Mouse (Mus musculus): ENCODE data around the gene Pbx1. TPM values are rescaled to one million over a fixed set of nuclear protein-coding genes. Genes with fewer than 3 reads are reported as not detected.

Gene Pbx1
- total RNA-seq, 2 experiments from 2014 or later, result 5.2 to 5.6 TPM

GRCm38 (mm10) chr1:168213595-168213994 lies 218.5 kb downstream of the Pbx1 start:
- no peak for ATAC-seq (replicated peaks; ENCODE audit: low FRiP score, poor library complexity, severe bottlenecking)

GRCm38 (mm10) chr1:168210401-168210800 lies 221.7 kb downstream of the Pbx1 start:
- ATAC-seq (replicated peaks; ENCODE audit: low FRiP score, poor library complexity, severe bottlenecking), result no peak

- no peak for ATAC-seq (replicated peaks; ENCODE audit: low FRiP score, poor library complexity, severe bottlenecking)
Measured at GRCm38 (mm10) chr1:168200570-168201156, 231.4 kb downstream of the Pbx1 start.

- ATAC-seq (replicated peaks; ENCODE audit: low FRiP score, poor library complexity, severe bottlenecking), result no peak
Measured at GRCm38 (mm10) chr1:168198276-168198675, 233.8 kb downstream of the Pbx1 start.

GRCm38 (mm10) chr1:168197908-168198258 lies 234.2 kb downstream of the Pbx1 start:
- ATAC-seq (replicated peaks; ENCODE audit: low FRiP score, poor library complexity, severe bottlenecking), result no peak

GRCm38 (mm10) chr1:168197195-168197907 lies 234.7 kb downstream of the Pbx1 start:
- no peak for ATAC-seq (replicated peaks; ENCODE audit: low FRiP score, poor library complexity, severe bottlenecking)

GRCm38 (mm10) chr1:168193364-168193763 lies 238.7 kb downstream of the Pbx1 start:
- ATAC-seq (replicated peaks; ENCODE audit: low FRiP score, poor library complexity, severe bottlenecking), result no peak

- ATAC-seq (replicated peaks; ENCODE audit: low FRiP score, poor library complexity, severe bottlenecking), result no peak
Measured at GRCm38 (mm10) chr1:168182816-168183215, 249.3 kb downstream of the Pbx1 start.

GRCm38 (mm10) chr1:168180622-168181441 lies 251.2 kb downstream of the Pbx1 start:
- ATAC-seq (replicated peaks; ENCODE audit: low FRiP score, poor library complexity, severe bottlenecking), result no peak

GRCm38 (mm10) chr1:168179691-168180090 lies 252.4 kb downstream of the Pbx1 start:
- ATAC-seq (replicated peaks; ENCODE audit: low FRiP score, poor library complexity, severe bottlenecking), result no peak

- ATAC-seq (replicated peaks; ENCODE audit: low FRiP score, poor library complexity, severe bottlenecking), result no peak
Measured at GRCm38 (mm10) chr1:168178611-168179010, 253.5 kb downstream of the Pbx1 start.

GRCm38 (mm10) chr1:168175586-168175985 lies 256.5 kb downstream of the Pbx1 start:
- no peak for ATAC-seq (replicated peaks; ENCODE audit: low FRiP score, poor library complexity, severe bottlenecking)

GRCm38 (mm10) chr1:168169791-168170190 lies 262.3 kb downstream of the Pbx1 start:
- no peak for ATAC-seq (replicated peaks; ENCODE audit: low FRiP score, poor library complexity, severe bottlenecking)

GRCm38 (mm10) chr1:168169052-168169779 lies 262.9 kb downstream of the Pbx1 start:
- no peak for ATAC-seq (replicated peaks; ENCODE audit: low FRiP score, poor library complexity, severe bottlenecking)

GRCm38 (mm10) chr1:168167781-168168180 lies 264.3 kb downstream of the Pbx1 start:
- no peak for ATAC-seq (replicated peaks; ENCODE audit: low FRiP score, poor library complexity, severe bottlenecking)

- no peak for ATAC-seq (replicated peaks; ENCODE audit: low FRiP score, poor library complexity, severe bottlenecking)
Measured at GRCm38 (mm10) chr1:168166841-168167240, 265.2 kb downstream of the Pbx1 start.

- ATAC-seq (replicated peaks; ENCODE audit: low FRiP score, poor library complexity, severe bottlenecking), result no peak
Measured at GRCm38 (mm10) chr1:168164945-168165344, 267.1 kb downstream of the Pbx1 start.

- no peak for ATAC-seq (replicated peaks; ENCODE audit: low FRiP score, poor library complexity, severe bottlenecking)
Measured at GRCm38 (mm10) chr1:168163521-168164233, 268.4 kb downstream of the Pbx1 start.

- ATAC-seq (replicated peaks; ENCODE audit: low FRiP score, poor library complexity, severe bottlenecking), result no peak
Measured at GRCm38 (mm10) chr1:168139138-168139682, 292.9 kb downstream of the Pbx1 start.

Measured in erythroblast, adult 5-6 weeks (primary cell).